Mouse (Mus musculus): ENCODE results near the gene Bend4.

Bend4 gene

DNA sequence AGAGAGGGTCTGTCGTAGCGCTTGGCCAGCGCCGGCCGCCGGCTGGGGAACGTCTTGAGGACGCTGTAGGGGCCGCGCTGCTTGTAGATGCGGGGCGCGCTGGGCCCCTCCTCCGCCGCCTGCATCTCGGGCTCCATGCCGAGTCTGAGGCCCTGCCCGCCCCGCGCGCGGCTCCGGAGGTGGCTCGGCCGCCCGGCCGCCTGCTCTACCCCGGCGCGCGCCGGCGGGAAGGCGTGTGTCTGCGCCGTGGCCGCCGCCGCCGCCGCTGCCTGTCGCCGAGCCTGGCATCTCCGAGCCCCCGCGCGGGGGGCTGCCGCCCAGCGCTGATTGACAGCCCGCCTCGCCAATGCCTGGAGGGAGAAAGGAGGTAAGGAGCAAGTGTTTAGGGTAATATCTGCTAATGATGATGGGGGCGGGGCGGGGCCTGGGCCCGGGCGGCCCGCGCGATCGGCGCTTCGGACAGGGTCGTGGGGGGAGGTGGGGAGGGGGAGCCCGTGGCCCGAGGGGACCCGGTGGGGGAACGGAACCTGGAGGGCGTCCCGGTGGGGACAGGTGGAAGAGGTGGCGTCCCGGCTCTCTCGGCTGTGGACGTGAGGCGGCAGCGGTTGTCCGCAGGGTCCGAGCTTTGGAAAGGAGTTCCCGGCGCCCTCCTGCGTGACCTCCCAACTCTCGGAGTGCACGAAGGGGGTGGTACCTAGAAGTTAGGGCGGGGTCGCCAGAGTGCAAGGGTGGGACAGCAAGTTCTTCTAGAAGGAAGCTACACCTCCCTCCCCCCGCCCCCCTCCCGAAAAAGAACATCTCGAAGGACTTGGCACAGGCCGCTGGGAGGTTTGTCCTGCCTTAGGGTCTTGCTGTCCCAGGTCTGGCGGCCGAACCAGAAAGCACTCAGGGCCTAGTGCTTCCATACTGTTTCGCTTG, at the start of gene Bend4:
Bend4 (minus strand) TSS at position 868 of the 918 bp plus-strand sequence.
- peak; percentile 63 for DNase-seq (ENCODE audit: low read depth)

DNA sequence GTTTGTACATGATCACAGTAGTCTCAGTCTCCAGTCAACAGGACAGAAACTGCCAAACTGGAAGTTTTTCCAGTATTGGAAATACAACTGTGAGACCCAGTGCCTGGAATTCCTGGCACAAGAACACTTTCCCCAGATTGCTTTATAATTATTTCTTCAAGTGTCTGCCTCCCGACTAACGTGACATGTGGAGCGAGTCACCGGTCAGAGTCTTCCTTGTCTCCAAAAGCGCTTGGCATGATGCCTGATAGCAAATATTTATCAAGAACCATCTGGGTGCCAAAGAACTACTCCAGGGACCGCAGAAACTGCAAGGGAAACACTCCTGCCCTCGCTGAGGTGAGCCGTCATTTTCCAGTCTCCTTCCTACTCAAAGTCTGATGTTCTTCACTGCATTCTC, 45.6 kb upstream of the Bend4 start:
- peak; percentile 12 for DNase-seq (ENCODE audit: low read depth)

DNA sequence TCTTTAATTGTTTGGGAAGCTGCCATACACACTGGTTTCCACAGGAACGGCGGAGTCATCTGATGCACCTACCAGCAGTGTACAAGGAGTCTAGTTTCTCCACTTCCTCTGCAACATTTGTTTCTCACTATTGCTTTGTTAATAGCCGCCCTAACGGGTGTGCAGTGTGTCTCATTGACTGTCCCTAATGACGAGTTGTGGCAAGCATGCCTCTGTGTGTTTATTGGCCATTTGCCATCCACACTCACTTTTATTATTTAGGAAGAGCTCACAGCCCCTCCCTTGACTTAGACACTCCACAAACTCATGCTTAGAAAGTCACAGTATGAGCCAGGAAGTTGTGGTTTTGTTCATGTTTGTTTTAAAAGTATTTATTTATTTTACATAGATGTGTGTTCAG, 45.0 kb upstream of the Bend4 start:
- DNase-seq (ENCODE audit: low read depth), result no peak

DNA sequence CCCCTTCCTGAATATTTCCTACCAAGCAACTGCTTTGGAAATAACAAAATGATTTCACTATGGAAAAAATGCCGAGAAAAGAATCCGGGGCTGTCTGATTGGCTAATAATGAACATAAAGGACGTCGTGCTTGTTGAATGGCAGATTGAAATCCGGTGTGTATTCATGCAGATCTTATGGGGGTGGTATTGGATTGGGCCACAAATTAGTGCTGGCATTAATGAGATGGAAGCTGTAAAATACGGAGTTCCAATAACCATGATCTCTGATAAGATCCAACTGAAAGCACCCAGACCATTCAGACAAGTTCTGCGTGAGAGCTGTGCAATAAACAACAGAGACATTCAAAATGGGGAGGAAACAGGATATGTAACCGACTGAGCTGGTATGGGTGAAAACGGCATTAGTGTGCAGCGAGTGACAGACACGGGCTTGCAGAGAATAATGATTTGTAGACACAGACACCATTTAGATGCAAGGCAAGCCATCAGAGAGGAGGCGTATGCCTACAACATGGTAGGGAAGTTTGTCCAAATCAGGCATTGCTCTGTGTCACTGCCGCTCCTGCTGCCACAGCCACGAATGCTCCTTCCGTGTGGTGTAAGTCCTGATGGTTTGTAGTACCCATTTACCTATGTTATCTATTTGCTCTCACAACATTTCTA, 38.9 kb upstream of the Bend4 start:
- DNase-seq (ENCODE audit: low read depth), result no peak

DNA sequence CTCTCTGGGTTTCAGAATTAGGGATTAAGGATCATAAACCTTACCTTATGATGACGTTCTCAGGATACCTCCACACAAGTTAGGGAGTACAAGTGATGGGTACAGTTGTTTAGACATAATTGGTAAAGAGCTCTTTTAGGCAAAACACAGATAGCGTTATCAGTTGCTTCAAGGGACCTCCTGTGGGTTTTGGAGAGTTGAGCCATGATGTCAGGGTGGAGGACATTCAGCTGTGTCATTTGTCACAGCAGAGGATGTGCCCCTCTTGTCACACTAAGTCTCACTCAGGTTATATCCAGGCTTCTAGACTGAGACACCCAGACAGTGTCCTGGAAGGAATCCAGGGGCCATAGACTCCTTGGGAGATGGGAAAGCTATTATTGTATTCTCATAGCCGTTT, 36.8 kb upstream of the Bend4 start:
- no peak for DNase-seq (ENCODE audit: low read depth)

DNA sequence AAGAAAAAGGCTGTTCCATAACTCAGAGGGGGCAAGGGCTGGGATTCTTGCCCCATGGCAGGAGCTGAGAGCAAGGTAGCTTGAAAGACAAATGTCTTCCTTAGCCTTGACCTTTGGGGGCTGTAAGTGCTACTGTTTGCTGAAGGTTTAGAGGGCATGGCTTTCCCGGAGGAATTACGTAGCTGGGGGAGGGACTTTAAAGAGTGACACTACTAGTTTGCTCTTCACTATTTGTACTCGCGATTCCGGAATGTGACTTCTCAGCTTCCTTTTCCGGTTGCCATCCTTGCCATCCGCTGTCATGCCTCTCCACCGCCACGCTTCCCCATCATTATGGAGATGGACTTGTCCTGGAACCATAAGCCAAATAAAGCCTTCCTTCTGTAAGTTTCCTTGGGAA, 35.5 kb upstream of the Bend4 start:
- DNase-seq (ENCODE audit: low read depth), result no peak

DNA sequence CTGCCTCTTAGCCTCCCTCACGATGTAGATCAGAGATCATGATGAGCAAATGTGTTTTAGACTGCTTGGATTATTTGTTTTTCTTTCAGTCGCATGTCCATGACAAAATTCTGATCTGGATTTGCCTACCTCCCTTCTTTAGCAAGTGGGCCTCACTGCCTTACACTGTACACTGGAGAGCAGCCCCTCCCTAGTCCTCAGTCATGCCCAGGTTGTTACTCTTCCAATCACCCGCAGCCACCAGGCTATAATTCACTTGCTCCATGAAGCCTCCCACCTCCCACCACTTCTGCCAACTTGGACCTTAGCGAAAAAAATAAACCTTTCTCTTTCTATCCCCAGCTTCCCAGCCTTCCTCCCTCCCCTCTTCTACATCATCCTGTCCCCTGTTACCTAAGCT, 34.2 kb upstream of the Bend4 start:
- DNase-seq (ENCODE audit: low read depth), result no peak

DNA sequence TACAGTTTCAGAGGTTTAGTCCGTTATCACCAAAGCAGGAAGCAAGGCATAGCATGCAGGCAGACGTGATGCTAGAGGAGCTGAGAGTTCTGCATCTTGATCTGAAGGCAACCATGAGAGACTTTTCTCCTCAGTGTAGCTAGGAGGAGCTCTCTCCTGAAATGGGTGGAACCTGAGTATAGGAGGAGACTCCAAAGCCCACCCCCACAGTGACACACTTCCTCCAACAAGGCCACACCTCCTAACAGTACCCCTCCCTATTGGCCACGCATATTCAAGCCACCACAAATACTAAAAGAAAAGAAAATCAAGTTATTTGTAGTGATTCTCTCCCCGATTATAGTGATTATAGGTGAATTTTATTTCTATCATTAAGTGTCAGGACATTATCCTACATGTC, 28.7 kb upstream of the Bend4 start:
- DNase-seq (ENCODE audit: low read depth), result no peak

DNA sequence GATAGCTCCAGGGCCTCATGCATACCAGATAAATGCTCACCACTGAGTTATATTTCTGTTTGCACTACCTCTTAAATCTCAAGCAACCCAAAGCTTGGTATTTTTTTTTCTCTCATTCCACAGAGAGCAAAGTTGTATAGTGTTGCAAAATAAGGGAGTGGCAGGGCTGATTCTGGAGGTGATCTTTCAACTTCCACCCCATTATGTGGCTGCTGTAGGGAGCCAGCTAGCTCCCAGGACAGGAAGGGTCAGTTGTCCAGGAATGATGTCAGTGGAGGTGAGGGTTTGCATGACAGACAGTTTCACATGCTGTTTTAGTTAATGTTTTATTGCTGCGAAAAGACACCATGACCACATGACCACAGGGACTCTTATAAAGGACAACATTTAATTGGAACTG, 26.2 kb upstream of the Bend4 start:
- no peak for DNase-seq (ENCODE audit: low read depth)

DNA sequence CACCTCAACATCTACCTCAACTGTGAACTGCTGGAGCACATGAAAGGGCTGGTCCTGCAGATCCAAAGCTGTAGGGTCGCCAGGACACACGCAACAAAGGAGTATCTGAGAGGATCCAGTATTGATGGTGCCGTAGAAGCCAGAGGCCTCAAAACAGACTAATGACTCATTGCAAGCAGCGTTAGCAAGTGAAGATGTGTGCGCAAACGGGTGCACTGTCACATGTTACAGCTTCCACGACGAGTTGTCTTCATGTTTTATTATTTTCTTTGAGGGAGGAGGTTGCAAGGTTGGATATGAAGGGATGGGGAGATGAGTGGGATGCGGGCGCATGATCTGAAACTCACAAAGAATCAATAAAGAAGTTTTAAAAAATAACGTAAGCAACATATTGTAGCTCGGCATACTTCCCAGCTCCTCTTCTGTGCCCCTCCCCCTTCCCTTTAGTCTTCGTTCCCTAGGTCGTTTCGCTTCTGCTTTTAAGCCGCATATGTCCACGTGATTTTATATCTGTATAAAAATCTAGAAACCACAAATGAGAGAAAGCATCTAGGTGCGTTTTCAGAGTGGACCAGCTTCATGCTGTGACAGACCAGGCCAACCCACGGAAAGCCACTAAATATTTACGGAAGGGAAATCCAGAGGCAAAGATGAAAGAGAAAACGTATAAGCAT, 22.0 kb upstream of the Bend4 start:
- DNase-seq (ENCODE audit: low read depth), result no peak

DNA sequence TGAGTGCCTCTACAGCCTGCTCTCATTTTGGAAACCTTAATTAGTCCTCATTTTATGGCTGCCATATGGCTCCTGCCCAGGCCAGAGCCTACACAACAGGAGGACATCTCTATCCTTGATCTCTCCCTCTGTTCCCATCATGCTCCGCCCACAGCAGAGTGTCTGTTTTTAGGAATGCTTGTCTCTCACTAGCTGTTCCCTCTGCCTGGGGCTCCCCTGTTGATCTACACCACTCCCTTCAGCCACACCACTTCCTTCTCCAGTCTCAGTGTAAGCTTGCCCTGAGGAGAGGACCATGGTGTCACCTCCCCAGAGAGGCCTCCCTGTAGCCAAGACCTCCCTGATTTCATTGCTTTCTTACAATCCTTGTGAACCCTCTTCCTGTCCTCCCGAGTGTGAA, 18.4 kb upstream of the Bend4 start:
- DNase-seq (ENCODE audit: low read depth), result no peak

DNA sequence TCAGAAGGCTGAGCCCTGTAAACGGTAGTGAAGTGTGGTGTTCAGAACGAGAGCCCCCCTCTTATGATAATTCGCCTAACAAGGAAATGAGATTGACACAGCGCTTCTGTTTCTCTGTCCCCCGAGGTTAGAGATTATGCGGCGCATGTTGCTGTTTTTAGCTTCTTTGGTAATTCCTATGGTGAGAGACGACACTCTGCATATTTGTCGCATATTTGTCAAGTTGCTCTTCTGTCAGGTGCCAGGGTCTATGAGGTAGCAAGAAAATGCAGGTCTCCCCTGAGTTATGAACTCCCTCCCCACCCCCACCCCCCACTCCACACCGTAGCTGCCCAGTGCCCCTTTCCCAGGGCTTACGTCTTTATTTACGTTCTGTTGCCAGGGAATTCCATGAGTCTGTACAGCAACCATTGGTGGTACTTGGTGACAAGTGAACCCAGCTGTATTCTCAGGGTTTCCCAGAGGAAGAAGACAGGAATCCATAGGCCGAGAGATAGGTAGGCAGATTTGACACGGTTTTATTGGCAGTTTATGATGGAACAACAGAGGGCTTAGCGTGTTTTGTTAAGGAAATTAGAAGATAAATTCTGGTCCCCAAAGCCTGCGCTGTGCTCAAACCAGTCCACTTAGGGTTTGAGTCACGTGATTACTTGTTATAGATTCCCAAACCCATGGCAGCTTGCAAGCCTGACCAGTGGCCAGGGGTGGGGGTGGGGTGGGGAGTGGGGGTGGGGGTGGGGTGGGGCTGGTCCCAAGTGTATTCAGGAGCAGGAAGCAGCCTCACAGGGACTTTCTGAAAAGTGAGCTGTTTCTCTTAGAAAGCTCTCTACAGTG, 16.3 kb upstream of the Bend4 start:
- no peak for DNase-seq (ENCODE audit: low read depth)

DNA sequence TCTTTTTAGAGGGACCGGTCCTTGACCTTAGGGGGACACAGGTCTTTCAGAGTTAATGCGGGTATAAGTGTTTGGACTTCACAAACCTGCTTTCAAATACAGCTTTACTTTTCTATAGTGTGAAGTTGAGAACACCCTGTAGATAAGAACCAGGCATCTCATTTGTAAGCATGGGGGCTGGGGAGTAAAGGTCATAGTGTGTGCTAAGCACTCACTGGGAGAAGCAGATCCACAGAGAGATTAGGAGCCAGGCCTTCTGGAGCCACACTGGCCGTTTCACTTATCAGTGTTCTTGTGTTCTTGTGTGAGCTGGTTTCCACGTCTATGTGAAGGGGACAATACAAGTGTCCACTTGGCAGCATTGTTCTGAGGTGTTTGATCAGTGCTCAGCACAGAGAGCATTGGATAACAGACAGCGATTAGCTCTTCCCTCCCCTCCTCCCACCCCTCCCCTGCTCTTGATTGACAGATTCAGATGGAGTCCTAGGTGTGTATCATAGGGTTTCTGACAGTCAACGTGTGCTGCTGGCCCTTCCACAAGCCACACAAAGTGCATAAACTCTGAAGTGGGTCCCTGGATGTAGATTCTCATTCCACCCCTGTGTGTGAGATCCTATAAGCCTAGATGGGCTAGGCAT, 14.8 kb upstream of the Bend4 start:
- DNase-seq (ENCODE audit: low read depth), result no peak

DNA sequence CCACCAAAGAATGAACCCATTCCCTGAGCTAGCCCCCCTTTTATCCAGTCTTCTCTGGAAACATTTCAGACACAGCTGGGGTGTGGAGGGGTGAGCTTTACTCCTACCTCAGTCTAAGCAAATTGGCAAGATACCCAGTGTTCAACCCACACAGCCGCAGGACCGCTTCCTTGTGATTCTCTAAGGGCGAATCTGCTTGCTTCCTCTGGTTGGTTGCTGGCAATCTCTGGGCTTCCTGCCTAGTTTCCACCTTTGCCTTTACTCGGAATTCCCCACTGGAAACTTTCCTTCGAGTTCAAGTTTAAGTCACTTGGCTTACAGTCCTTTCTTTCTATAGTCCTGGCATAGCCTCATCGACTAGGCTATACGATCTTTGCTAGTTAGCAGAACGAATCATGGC, 12.5 kb upstream of the Bend4 start:
- peak; percentile 49 for DNase-seq (ENCODE audit: low read depth)

DNA sequence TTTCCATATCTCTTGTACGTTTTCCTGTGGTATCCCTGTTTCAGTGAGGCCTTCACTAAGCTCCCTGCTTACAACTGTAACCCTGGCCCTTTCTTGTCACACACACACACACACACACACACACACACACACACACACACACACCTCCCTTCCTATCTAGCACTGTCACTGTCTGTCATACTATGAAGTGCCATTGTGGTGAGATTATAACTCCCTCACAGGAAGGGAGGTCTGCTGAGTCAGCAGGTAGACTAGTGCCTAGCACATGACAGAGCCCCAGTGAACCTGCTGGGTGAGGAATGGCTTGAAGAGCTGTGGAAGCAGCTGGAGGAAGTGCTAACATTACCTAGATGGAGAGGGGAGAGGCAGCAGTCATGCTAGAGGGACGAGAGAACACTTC, 9.3 kb upstream of the Bend4 start:
- no peak for DNase-seq (ENCODE audit: low read depth)

DNA sequence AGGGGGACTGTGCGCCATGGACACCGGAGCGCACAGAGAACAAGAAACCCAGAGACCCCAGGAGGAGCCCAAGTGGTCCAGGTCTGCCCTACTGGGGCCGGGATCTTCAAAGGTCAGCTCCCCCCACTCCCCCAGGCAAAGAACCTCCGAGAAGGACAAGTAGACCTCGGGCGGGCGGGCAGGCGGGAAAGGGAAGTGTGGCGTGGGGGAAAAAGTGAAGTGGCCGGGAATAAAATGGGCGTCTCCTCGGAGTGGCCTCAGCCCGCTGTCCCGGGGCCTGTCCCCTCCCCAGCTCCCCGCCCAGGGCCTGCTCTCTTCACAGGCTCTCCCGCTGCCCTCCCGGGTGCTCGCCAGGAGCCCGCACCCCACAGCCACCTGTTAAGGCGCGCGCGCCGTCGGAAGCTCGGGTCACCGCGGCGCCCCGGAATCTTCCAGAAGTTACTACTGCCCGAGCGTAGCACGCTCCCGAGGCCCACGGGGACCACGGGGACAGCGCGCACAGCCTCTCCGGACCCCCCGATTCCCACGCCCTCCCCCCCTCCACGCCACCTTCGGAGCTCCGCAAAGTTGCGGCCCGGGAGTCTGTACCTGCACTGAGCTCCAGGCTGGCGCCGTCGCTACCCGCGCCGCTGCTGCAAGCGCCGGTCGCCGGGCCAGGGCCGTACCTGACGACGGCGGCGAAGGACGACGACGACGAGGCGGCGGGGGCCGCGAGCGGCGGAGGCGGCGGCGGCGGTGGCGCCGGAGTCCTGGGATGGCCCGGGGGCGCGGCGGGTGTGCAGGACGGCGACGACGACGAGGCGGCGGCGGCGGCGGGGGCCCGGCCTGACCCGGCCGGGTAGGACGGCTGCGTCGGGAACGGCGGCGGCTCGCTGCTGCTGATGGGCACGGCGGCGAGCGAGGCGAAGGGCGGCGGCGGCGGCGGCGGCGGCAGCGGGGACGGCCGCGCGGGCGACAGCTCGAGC, 1.4 kb downstream of the Bend4 start:
- no peak for DNase-seq (ENCODE audit: low read depth)

DNA sequence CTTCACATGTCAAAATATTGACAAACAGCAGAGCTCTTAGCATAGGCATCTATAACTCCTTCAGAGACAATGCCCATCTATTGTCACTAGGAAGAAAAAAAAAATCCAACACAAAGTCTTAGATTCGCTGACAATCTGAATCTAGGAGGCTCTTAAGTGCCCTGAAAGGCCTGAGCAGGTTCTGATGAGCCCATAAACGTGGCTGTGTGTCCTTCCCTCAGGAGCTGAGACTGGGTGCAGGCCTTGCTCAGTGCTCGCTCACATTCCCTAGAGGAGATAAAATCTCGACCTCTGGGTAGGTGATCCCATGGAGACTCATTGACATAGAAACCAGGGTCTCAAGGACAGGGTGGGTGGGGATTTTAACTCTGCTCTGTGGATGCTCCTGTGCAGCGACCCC, 2.1 kb downstream of the Bend4 start:
- DNase-seq (ENCODE audit: low read depth), result no peak

DNA sequence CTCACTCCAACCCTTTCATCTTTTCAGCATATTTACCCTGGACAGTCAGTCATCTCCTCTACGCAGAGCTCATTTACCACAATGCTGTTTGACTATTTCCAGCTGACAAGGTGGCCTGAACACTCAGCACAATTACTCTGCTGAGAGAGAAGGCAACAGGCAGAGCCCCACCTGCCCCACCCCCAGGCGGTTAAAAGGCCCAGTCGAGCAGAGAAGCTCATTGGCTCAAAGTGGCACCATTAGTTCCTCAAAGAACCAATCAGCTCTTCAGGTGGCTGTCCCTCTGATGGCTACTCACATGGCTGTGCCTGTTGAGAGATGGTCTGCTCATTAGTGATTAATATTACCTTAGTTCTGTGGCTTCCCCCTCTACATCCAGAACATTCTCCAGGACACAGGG, 3.5 kb downstream of the Bend4 start:
- no peak for DNase-seq (ENCODE audit: low read depth)

DNA sequence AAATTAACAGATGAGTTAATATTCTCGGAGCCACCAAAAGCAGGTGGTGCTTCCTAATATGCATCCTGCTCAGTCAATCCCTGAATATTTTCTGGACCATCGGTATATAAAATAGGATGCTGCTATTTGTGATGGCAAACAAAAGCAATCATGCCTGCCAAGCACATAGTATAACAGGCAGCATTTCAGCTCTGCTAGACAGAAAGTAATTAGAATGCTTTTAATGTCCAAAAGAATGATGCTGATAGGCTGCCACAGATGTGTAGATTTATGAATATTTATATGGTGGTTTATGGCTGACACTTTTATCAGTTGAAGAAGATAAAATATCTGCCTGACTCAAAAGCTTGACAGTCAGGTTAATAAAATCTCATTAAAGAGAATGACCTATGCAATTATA, 4.1 kb downstream of the Bend4 start:
- DNase-seq (ENCODE audit: low read depth), result no peak

DNA sequence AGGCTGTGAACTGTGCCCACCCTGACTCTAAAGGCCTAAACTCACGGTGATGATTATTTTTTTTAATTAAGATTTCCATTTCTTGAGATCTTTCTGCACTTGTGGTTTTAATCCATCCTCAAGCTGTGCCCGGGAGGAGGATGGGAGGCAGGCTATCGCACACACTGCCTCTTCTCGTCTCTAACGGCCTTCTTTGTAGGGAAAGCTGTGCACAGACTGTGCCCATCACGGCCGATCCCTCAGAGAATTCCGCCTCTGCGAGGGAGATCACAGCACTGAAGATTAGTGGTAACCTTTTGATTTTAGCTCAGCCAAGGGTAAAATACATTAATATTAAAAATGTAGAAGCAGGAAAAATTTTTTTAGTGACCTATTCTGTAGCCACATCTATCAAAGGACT, 4.8 kb downstream of the Bend4 start:
- no peak for DNase-seq (ENCODE audit: low read depth)

Measured in NIH3T3 (cell line).